Mouse (Mus musculus) small intestine, adult 2 months (tissue): ENCODE data around the gene Banp.

ENCODE experiments used
- CTCF ChIP-seq: fragments of 200-500 bp; IDR thresholded peaks from 2 replicates; pipeline ENCODE4 v1.5.1; 2012; ENCODE audit warnings: low read depth, mild to moderate bottlenecking, control low read depth, inconsistent platforms, low read length, moderate library complexity, mixed read lengths; ENCODE audit not compliant: insufficient replicate concordance, insufficient read length; ENCODE audit errors: extremely low read depth
- POLR2A ChIP-seq: fragments of 200-500 bp; IDR thresholded peaks from 2 replicates; pipeline ENCODE4 v1.6.1; 2012; ENCODE audit warnings: low read depth, mild to moderate bottlenecking, control low read depth, inconsistent platforms, low read length, moderate library complexity

- TF ChIP-seq CTCF: no peak
- no peak for TF ChIP-seq POLR2A
These were observed 68.7 kb downstream of the Banp start for GRCm38 (mm10) chr8:122018046-122018831.
